12 mouse cellular contexts compared by ENCODE assay signal in the genomic region with DNA sequence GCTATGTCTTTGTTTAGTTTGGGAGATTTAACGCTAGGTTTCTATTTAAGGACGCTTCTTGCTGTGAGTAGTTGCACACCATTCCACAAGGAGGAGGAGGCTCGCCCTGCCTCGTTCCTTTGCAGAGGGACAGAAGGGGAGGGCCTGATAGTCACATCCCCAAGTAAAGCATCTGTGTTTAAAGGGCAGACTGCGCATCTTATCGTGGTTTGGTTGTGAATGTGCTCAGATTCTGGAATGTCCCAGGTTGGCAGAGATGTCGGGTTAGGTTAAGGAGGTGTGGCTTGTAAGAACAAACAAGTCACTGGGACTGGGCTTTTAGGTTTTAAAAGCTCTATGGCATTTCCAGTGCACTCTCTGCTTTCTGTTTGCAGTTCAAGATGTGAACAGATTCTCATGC.
A peak's percentile ranks its signal among the peaks of the same experiment; 100 is the strongest.
DNase-seq lines count a peak whose midpoint lies in the region; ATAC-seq lines count a peak whose summit lies in the region.
"Had no signal": no experiment of that assay in that cellular context is flagged by ENCODE, and none has a peak within 500 bp of the region (broad histone marks: within the 10 kb centered on the region; RNA-seq: fewer than 3 reads in every experiment).

No protein-coding gene starts in this region.

- H3K36me3 ChIP-seq in embryonic facial prominence, embryonic 15.5 days, result no peaks in the 10 kb centered on the region
- H3K36me3 ChIP-seq in midbrain, embryonic 14.5 days (ENCODE audit: control insufficient read depth, insufficient read depth, low read length), result no peaks in the 10 kb centered on the region
- H3K36me3 ChIP-seq: liver, embryonic 13.5 days had no signal

- H3K27ac ChIP-seq in embryonic facial prominence, embryonic 15.5 days (replicated peaks), result no peak overlapping the region
- peak overlapping the region; percentile 45; the same call in 1 of the 2 replicates for H3K27ac ChIP-seq in midbrain, embryonic 14.5 days (replicated peaks; ENCODE audit: low read depth, low read length)
- H3K27ac ChIP-seq: kidney, postnatal 0 days; liver, embryonic 13.5 days had no signal

- H3K9ac ChIP-seq in embryonic facial prominence, embryonic 15.5 days, result no peak overlapping the region
- H3K9ac ChIP-seq in midbrain, embryonic 14.5 days (replicated peaks; ENCODE audit: low read length), result no peak overlapping the region
- H3K9ac ChIP-seq: liver, embryonic 13.5 days had no signal

- DNase-seq in embryo, embryonic 11 days, result peak; percentile 36
- no peak for DNase-seq in embryo, embryonic 10.5 days (ENCODE audit: low spot score)
- DNase-seq in ZHBTc4 (ENCODE audit: low read depth, low spot score), result peak; percentile 43
- peak; percentile 47 for DNase-seq in midbrain, embryonic 14.5 days
- no peak for DNase-seq in adipocyte (ENCODE audit: low spot score)
- no peak for DNase-seq in natural killer cell, adult 2 months (ENCODE audit: low spot score in 2 of 2)
- DNase-seq: B cell, adult 2 months; gastrocnemius, postnatal 10 days; liver, embryonic 13.5 days had no signal

- no peak for ATAC-seq in embryonic facial prominence, embryonic 15.5 days (ENCODE audit: insufficient number of reproducible peaks, low FRiP score, low TSS enrichment, low read depth)
- ATAC-seq in midbrain, embryonic 14.5 days (ENCODE audit: low FRiP score, low TSS enrichment), result no peak; the same call in 1 of the 2 replicates
- no peak for ATAC-seq in monocyte, adult 5-6 weeks (replicated peaks; ENCODE audit: insufficient number of reproducible peaks, low FRiP score, low TSS enrichment, poor library complexity, severe bottlenecking)

- H3K4me2 ChIP-seq in embryonic facial prominence, embryonic 15.5 days (replicated peaks), result peak overlapping the region; percentile 17; the same call in 1 of the 2 replicates
- peak overlapping the region; percentile 36 for H3K4me2 ChIP-seq in midbrain, embryonic 14.5 days (ENCODE audit: low read length)
- H3K4me2 ChIP-seq: liver, embryonic 13.5 days had no signal

- H3K27me3 ChIP-seq in embryonic facial prominence, embryonic 15.5 days, result no peaks in the 10 kb centered on the region
- H3K27me3 ChIP-seq in midbrain, embryonic 14.5 days (ENCODE audit: control insufficient read depth, insufficient read depth, low read length), result no peaks in the 10 kb centered on the region
- H3K27me3 ChIP-seq: liver, embryonic 13.5 days had no signal

- no peaks in the 10 kb centered on the region for H3K9me3 ChIP-seq in embryonic facial prominence, embryonic 15.5 days (replicated peaks)
- H3K9me3 ChIP-seq in midbrain, embryonic 14.5 days (ENCODE audit: control insufficient read depth, low read length), result no peaks in the 10 kb centered on the region
- H3K9me3 ChIP-seq: liver, embryonic 13.5 days had no signal

- no peak overlapping the region for H3K4me3 ChIP-seq in embryonic facial prominence, embryonic 15.5 days (replicated peaks)
- no peak overlapping the region for H3K4me3 ChIP-seq in midbrain, embryonic 14.5 days (replicated peaks; ENCODE audit: low read depth, low read length)
- H3K4me3 ChIP-seq: liver, embryonic 13.5 days had no signal

- peaks cover 7% of the 10 kb centered on the region; the same call in 1 of the 2 replicates for H3K4me1 ChIP-seq in embryonic facial prominence, embryonic 15.5 days
- H3K4me1 ChIP-seq in midbrain, embryonic 14.5 days (ENCODE audit: control insufficient read depth, insufficient read depth, low read length), result peaks cover 12% of the 10 kb centered on the region; the same call in 1 of the 2 replicates
- H3K4me1 ChIP-seq: liver, embryonic 13.5 days had no signal

- 18% methylated on average over 7 of the region's 7 CpGs for WGBS in embryonic facial prominence, embryonic 15.5 days
- WGBS in midbrain, embryonic 14.5 days, result 2% methylated on average over 7 of the region's 7 CpGs

Comparison
In these comparisons a context has a peak if more than half of its experiments do, and no peak if none do; other contexts are left out.
1. DNase-seq: peak in embryo, embryonic 11 days (single experiment), ZHBTc4 (single experiment) and midbrain, embryonic 14.5 days (single experiment); none in embryo, embryonic 10.5 days (single experiment), adipocyte (single experiment) and natural killer cell, adult 2 months (0 of 2).